Mouse (Mus musculus): Measurements from ENCODE around the gene Col16a1.

The Col16a1 gene

GRCm38 (mm10) chr4:130044211-130044610 is 3.4 kb upstream of the Col16a1 start:
- in situ Hi-C loops (cut with MboI, MseI) = no loop called here

- in situ Hi-C loops (cut with MboI, MseI) = no loop called here
Measured at GRCm38 (mm10) chr4:130045609-130046008, 2.0 kb upstream of the Col16a1 start.

GRCm38 (mm10) chr4:130048203-130048479 is 501 bp downstream of the Col16a1 start:
- in situ Hi-C loops (cut with MboI, MseI) = no loop called here

GRCm38 (mm10) chr4:130050056-130050824 is 2.6 kb downstream of the Col16a1 start:
- in situ Hi-C loops (cut with MboI, MseI) = no loop called here

GRCm38 (mm10) chr4:130052283-130052682 is 4.6 kb downstream of the Col16a1 start:
- in situ Hi-C loops (cut with MboI, MseI) = no loop called here

- in situ Hi-C loops (cut with MboI, MseI) = no loop called here
Measured at GRCm38 (mm10) chr4:130053111-130053510, 5.5 kb downstream of the Col16a1 start.

- in situ Hi-C loops (cut with MboI, MseI) = no loop called here
Measured at GRCm38 (mm10) chr4:130054727-130055126, 7.1 kb downstream of the Col16a1 start.

- in situ Hi-C loops (cut with MboI, MseI) = no loop called here
Measured at GRCm38 (mm10) chr4:130055160-130056010, 7.7 kb downstream of the Col16a1 start.

- in situ Hi-C loops (cut with MboI, MseI) = no loop called here
Measured at GRCm38 (mm10) chr4:130056011-130056322, 8.3 kb downstream of the Col16a1 start.

- in situ Hi-C loops (cut with MboI, MseI) = no loop called here
Measured at GRCm38 (mm10) chr4:130056471-130056870, 8.8 kb downstream of the Col16a1 start.

GRCm38 (mm10) chr4:130060937-130061336 is 13.3 kb downstream of the Col16a1 start:
- in situ Hi-C loops (cut with MboI, MseI) = no loop called here

- in situ Hi-C loops (cut with MboI, MseI) = no loop called here
Measured at GRCm38 (mm10) chr4:130063191-130063590, 15.6 kb downstream of the Col16a1 start.

GRCm38 (mm10) chr4:130066816-130067215 is 19.2 kb downstream of the Col16a1 start:
- in situ Hi-C loops (cut with MboI, MseI) = no loop called here

GRCm38 (mm10) chr4:130070523-130070922 is 22.9 kb downstream of the Col16a1 start:
- in situ Hi-C loops (cut with MboI, MseI) = no loop called here

GRCm38 (mm10) chr4:130071758-130072157 is 24.1 kb downstream of the Col16a1 start:
- in situ Hi-C loops (cut with MboI, MseI) = no loop called here

- in situ Hi-C loops (cut with MboI, MseI) = no loop called here
Measured at GRCm38 (mm10) chr4:130073367-130073766, 25.7 kb downstream of the Col16a1 start.

GRCm38 (mm10) chr4:130074761-130075515 is 27.3 kb downstream of the Col16a1 start:
- in situ Hi-C loops (cut with MboI, MseI) = no loop called here

GRCm38 (mm10) chr4:130076856-130077255 is 29.2 kb downstream of the Col16a1 start:
- in situ Hi-C loops (cut with MboI, MseI) = no loop called here

GRCm38 (mm10) chr4:130078816-130079485 is 31.3 kb downstream of the Col16a1 start:
- in situ Hi-C loops (cut with MboI, MseI) = no loop called here

- in situ Hi-C loops (cut with MboI, MseI) = no loop called here
Measured at GRCm38 (mm10) chr4:130079521-130079920, 31.9 kb downstream of the Col16a1 start.

GRCm38 (mm10) chr4:130081345-130082190 is 33.9 kb downstream of the Col16a1 start:
- in situ Hi-C loops (cut with MboI, MseI) = loop anchor here (5.0 kb wide), 2 partner anchors 104 to 134 kb away; no protein-coding TSS in a partner anchor

All from regulatory T cell (primary cell).